Mouse (Mus musculus): Measurements from ENCODE around the gene Zglp1.
A peak's percentile ranks its signal among the peaks of the same experiment; 100 is the strongest.

Gene Zglp1

GRCm38 (mm10) chr9:21067006-21067684 lies at the start of gene Zglp1:
Gene Zglp1, minus strand, starts transcription at chr9:21067093.
- no peak for DNase-seq (ENCODE audit: low spot score)

DNA sequence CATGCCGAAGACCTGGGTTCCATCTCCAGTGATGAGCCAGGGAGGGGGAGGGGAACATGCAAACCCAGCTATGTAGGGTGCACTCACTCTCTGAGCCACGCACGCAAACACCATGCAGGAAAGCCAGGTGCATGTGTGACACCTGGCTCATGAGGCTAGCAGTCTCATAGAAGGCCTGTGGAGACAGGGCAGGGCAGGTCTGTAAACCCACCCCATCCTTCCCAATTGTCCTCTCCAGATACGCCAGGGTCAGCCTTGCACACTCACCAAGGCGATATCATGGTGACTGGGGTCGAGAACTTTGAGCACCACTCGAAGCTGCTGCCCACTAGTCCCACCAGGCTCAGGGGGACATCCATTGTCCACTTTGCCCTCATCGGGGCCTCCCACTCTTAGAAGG lies 48.2 kb upstream of the Zglp1 start:
- DNase-seq (ENCODE audit: low spot score): no peak

GRCm38 (mm10) chr9:21114190-21114589 lies 47.3 kb upstream of the Zglp1 start:
- DNase-seq (ENCODE audit: low spot score): no peak

DNA sequence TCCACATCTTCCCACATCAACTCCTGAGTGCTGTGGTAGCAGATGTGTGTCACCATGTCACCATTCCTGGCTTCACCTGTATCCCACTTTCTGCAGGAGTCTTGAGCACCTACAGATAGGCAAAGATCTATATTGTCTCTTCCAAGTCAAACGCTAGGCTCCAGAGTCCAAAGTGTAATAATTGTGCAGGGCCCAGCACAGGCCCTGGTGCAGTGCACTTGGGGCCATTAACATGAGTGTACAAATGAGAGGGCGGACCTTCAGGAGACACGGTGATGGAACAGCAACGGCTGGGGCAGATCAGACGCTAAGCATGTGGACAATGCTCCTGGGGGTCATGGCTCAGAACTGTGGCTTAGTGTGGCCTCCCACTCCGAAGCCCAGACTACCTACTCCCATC lies 46.9 kb upstream of the Zglp1 start:
- no peak for DNase-seq (ENCODE audit: low spot score)

- no peak for DNase-seq (ENCODE audit: low spot score)
Measured at GRCm38 (mm10) chr9:21107607-21108237, 40.8 kb upstream of the Zglp1 start.

GRCm38 (mm10) chr9:21105760-21106564 lies 39.1 kb upstream of the Zglp1 start:
- no peak for DNase-seq (ENCODE audit: low spot score)

DNA sequence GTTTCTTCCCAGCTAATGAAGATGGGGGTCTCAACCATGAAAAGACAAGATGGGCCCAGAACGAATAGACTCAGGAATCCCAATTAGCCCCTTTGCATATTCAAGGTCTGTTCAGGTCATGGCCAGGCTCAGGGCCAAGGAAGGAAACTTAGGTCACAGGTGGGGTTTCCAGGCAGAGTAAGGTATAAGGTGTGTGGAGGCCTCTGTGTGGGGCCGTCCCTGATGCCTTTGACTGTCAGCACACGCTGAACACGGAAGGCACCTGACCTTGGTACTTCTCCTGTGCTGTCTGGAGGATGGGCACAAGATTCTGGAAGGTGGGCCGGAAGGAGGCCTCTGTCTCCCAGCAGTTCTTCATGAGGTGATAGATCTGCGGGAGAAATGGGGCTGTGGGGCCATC lies 37.9 kb upstream of the Zglp1 start:
- DNase-seq (ENCODE audit: low spot score): no peak

GRCm38 (mm10) chr9:21102076-21102475 lies 35.2 kb upstream of the Zglp1 start:
- DNase-seq (ENCODE audit: low spot score): no peak

GRCm38 (mm10) chr9:21100447-21101161 lies 33.7 kb upstream of the Zglp1 start:
- DNase-seq (ENCODE audit: low spot score): no peak

- DNase-seq (ENCODE audit: low spot score): no peak
Measured at GRCm38 (mm10) chr9:21097793-21098192, 30.9 kb upstream of the Zglp1 start.

GRCm38 (mm10) chr9:21095958-21096357 lies 29.1 kb upstream of the Zglp1 start:
- no peak for DNase-seq (ENCODE audit: low spot score)

- DNase-seq (ENCODE audit: low spot score): no peak
Measured at GRCm38 (mm10) chr9:21093423-21093822, 26.5 kb upstream of the Zglp1 start.

DNA sequence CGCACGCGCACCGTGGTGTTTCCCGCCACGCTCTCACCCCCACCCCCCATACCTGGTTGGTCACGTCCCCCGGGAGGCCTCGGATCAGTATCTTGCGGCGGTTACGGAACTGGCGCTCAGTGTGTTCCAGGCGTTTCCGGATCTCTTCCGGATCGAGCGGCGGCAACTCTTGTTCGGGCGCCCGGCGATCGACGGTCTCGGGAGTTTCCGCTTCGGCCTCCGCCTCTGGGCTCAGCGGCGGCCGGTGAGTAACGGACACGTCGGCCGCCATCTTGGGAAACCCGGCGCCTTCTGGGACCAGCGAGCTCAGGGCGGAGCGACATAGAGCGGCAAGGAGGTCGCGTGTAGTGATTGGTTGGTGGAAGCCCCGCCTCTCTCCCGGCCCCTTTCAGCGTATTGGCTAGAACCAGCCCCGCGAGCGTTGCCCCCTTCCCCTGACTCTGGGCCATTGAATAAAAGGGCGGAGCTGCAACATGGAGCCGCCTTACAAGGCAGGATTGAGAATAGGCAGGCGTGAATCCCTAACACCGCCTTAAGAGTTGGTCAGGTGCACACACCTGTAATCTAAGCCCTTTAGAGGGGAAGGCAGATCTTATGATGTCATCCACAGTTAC lies 24.9 kb upstream of the Zglp1 start, which contains the start of the genes Gm38431 and Raver1:
Gene Gm38431 (minus strand): TSS at position 291 of the 614 bp plus-strand sequence.
Gene Raver1 (minus strand): TSS at position 302 of the 614 bp plus-strand sequence.
- DNase-seq (ENCODE audit: low spot score): peak; percentile 88

DNA sequence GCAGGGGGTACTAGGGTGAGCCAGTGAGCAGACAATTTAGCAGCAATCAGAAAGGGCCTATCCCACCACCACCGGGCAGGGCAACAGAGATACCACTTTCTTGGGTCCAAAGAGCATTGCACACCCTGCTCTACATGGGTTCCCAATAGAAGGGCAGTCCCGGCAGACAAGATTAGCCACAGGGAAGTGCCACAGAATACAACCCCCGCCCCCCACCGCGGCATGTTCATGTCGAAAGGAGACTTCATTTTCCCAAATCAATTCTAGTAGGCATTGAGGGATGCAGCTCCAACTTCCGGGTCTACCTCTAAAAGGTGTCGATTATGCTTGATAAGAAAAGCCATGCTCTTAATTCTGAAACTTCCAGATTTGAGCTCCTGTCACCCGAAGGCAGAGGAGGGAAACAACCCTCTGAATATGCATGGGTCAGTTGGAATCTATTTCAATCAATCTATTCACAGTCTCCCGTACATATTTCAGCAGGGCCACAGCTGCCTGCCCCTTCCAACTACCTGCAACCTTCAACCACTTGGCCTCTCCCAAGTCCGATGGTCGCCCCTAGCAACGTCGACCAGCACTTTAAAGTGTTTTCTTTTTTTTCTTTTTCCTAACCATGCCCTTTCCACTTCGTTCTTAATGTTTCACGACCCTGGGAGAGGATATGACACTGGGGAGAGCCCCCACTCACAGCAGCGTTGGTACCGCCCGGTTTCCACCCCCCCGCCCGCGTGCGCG lies 24.2 kb upstream of the Zglp1 start:
- DNase-seq (ENCODE audit: low spot score): no peak

DNA sequence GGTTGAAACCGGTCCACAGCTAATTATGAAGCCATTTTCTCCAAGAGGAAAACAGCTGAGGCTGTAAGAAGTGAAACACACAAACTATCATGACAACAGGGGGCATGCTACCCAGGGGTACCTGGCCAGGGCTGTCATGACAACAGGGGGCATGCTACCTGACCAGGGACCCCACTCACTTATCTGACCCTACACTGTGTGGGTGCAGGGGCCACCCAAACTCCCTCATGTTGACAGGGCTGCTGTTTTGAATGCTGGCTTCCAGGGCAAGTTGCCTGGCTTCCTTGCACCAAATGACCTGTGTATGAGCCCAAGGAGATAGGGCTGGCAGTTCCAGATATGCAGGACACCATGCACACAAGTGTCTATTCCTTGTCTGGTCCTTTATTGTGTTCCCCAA lies 23.6 kb upstream of the Zglp1 start:
- DNase-seq (ENCODE audit: low spot score): no peak

GRCm38 (mm10) chr9:21083324-21083723 lies 16.4 kb upstream of the Zglp1 start:
- DNase-seq (ENCODE audit: low spot score): no peak

DNA sequence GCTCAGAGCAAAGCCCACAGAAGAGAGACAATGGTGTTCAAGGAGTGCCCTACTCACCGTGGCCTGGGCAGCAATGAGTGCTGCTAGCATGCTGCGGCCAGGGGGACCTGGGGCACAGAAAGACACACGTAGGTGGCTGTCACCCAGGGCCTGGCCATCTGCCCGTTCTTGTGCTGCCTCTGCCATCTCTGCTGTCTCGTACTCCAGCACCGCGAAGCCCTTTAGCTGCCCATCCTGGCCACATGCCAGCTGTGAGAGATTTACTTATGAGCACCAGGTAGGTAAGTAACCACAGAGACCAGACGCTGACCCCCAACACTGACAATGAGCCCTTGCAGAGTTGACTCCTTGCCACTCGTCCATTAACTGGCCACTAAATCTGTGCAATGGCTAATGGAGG lies 14.2 kb upstream of the Zglp1 start:
- no peak for DNase-seq (ENCODE audit: low spot score)

DNA sequence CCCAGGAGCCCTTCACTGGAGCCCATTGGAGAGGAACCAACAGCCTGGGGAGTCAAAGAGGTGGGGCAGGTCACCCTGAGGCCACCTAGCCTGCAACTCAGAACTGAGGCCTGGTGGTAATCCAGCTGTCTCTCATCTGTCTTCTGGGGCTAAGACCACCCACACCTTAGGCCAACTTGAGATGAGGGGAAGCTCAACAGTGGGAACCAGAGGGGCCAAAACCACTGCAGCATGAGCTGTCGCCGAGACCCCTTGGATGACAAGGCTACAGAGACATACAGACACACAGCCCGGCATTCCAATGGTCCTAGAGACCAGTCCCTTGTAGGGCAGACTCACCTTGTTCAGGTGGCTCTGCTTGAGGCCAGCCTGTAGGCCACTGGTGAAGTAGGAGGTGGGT lies 8.7 kb upstream of the Zglp1 start:
- DNase-seq (ENCODE audit: low spot score): no peak

- DNase-seq (ENCODE audit: low spot score): no peak
Measured at GRCm38 (mm10) chr9:21074173-21074572, 7.3 kb upstream of the Zglp1 start.

- DNase-seq (ENCODE audit: low spot score): peak; percentile 49
Measured at GRCm38 (mm10) chr9:21073044-21073840, 6.3 kb upstream of the Zglp1 start, which contains the start of the genes Gm49373 and Fdx1l. Gene Gm49373, minus strand, starts transcription at chr9:21073096. Gene Fdx1l, minus strand, starts transcription at chr9:21073614.

Data from urinary bladder, postnatal 10 days (tissue).